Mouse (Mus musculus) heart, postnatal 10 days (tissue): ENCODE data around the gene Ccdc107. TPM values are rescaled to one million over a fixed set of nuclear protein-coding genes. Genes with fewer than 3 reads are reported as not detected.

Experiments used
- DNase-seq, 2 experiments: peaks; one replicate each; pipeline ENCODE4 v3.0.0; 2021
- intact Hi-C: fragments of 180-260 bp; cut with DNase I; formaldehyde crosslinking; loops from one replicate; pipeline ENCODE4 v1.15.1; 2025
- total RNA-seq, 2 experiments: library from RNA; stranded (reverse); gene quantifications; 2 replicates each; pipeline ENCODE4 v1.2.3; 2021

Gene Ccdc107
- total RNA-seq, 2 experiments from 2014 or later = 26.1 to 27.3 TPM

DNA sequence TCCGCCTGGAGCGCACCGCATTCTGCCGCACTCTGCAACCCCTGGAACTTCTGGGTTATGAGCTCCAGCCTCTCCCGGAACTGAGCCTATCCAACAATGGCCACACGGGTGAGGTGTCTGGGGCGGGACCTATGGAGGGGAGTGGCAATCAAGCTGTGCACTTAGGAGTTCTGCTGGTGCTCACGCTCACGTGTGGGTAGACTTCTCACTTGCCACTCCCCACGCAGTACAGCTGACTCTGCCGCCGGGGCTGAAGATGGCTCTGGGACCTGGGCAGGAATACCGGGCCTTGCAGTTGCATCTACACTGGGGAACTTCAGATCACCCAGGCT is 15.9 kb downstream of the Ccdc107 start:
- intact Hi-C loops = no loop called here

DNA sequence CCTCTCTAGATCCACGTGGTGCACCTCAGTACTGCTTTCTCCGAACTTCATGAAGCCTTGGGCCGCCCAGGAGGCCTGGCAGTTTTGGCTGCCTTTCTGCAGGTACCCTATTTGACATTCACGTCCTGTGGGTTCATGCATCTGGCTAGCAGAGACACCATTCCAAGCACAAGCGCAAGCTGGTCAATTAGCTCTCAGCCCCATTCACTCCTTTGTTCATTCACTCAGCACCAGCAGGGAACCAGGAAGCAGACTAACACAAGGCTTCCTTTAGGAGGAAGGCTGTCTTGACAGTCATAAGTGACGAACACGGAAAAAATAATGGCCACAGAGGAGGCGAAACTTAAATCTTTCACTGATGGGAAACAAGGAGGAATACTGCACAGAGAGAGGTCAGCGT is 16.4 kb downstream of the Ccdc107 start:
- DNase-seq = no peak
- intact Hi-C loops = no loop called here

More for the DNA sequence above, 15.9 kb downstream of the Ccdc107 start:
- DNase-seq = peak; percentile 63 to 64

DNA sequence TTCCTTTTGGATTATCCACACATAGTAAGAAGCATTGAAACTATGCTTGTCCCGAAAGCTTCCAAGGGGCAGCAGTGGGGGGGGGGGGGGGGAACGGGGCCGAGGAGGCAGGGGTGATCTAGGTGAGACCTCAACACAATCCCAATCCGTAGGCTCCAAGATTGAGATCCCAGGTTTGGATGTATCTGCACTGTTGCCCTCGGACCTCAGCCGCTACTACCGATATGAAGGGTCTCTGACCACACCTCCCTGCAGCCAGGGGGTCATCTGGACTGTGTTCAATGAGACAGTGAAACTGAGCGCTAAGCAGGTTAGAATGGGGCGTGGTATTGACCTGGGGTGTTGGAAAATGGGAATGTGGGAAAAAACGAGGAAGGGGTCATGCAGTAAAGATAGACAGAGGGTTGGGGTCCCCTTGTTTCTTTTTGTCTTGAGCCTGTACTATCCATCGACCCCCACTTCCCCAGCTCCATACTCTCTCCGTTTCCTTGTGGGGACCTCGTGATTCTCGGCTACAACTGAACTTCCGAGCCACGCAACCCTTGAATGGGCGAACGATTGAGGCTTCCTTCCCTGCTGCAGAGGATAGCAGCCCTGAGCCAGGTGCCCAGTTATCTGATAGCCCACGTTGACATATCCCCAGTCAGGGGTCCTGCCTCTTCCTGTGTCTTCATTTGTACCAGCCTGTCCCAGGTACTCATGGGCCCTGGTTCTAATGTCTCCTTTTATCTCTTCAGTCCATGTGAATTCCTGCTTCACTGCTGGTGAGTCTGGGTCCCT is 19.2 kb downstream of the Ccdc107 start:
- intact Hi-C loops = no loop called here
- no peak for DNase-seq

DNA sequence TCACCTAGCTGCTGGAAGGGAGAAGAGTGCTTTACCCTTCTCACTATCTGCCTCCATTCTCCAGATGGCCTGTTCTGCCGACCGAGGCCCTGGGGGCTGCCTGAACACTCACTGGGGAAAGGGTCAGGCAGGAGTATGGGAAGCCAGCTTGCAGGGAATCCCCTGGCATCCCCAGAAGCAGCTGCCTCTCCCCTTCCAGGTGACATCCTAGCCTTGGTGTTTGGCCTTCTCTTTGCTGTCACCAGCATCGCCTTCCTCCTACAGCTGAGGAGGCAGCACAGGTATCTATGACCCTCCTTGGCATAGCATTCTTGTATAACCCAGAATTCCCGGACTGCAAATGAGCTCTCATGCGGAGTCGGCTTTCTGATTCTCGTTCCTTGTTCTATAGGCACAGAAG is 20.0 kb downstream of the Ccdc107 start:
- DNase-seq = no peak
- intact Hi-C loops = no loop called here

DNA sequence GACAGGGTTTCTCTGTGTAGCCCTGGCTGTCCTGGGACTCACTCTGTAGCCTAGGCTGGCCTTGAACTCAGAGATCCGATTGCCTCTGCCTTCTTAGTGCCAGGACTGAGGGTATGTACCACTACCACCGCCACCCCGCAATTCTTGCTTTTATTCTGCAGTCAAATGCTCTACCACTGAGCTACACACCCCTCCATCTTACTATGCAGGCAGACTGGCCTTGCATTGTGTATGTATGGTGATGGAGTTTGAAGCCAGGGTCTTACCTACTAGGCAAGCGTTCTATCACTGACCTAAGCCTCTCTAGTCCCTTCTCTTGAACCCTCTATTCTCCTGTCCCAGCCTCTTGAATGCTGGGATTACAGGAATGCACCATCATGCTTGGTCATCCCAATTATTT is 20.6 kb downstream of the Ccdc107 start:
- intact Hi-C loops = no loop called here
- no peak for DNase-seq

DNA sequence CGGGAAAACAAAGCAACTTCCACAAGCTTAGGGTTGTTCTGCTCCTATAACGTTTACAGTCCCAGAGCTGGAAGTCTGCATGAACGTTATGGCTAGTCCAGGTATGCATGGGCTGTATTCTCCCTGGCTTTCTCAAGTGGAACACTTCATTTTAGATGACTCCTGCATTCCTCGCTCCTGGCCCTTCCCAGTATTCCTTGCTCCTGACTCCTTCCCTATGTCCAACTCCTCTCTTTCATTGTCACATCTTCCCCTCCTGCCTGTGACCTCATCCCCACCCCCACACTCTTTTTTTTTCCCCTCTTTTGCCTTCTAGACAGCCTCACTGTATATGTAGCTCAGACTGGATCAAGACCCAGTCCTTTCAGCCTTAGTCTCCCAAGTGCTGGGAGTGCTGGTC is 21.1 kb downstream of the Ccdc107 start:
- no peak for DNase-seq
- intact Hi-C loops = no loop called here

DNA sequence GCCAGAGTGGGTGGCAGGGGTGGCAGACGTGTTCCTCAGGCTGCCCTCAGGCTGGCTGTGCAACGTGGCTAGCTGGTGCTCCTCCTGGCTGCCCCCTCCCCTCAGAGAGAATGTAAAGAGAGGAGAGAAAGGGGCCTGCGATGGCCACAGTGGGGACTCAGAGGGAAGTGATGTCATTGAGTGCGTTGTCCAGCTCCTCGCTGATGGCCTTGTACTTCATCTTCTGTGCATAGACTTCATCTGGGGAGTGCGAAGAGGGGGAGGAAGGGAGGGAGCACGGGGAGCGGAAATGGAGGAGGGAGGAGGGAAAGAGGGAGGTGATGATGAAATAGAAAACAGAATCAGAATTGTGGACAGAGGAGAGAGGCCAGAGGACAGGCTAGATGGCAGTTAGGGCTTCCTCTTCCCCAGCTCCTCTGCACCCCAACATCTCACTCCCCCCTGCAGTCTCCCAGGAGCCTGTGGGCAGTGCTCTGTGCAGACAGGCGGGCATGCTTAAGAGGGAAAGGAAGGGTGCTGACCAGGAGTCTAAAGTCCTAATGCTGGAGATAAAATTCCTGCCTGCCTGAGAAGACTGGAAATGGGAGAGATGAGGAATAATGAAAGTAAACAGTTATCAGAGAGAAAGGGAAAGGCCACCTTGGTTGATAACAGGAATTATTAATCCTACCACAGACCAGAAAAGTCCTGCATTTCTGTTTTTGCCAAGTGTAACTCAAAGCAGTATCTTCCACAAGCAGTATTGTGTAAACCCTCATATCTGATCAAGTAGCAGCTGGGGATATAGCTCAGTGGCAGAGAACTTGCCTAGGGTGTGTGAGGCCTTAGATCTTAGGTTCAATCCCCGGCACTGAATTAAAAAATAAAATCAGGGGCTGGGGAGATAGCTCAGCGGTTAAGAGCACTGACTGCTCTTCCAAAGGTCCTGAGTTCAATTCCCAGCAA is 23.3 kb downstream of the Ccdc107 start:
- no peak for DNase-seq
- intact Hi-C loops = no loop called here

DNA sequence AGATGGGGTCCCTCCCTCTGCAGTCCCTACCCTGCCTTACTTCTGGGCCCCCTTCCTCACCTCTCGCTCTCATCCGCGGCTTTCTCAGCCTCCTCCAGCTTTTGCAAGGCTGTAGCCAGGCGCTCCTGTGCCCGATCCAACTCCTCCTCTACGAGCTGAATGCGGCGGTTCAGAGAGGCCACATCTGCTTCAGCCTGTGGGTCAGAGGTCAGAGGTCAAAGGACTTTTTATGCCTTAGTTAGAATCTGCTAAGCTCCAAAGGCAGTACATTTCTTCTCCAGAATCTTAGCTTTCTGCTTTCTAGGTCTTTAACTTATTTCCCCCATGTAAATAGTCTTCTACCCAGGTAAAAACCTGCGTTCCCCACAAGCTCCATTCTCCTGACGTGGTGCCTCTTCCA is 26.9 kb downstream of the Ccdc107 start:
- intact Hi-C loops = no loop called here
- DNase-seq = no peak

DNA sequence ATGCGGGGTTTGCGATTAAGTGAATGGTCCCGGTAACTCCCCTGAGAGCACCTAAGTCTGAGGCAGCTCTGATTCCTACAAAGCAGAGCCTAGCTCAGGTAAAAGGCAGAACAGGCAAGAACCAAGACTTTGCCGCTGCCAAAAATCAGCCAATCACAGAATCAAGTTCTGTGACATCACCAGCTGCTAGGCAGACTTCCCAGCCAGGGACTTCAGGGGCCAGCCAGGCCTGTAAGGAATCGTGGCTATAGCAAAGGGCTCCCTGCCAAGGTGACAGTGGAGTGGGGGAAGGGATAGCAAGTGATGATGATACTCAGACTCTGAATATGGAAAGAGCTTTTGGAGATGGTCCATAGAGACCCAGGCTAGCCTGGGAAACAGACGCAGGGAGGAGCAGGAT is 27.3 kb downstream of the Ccdc107 start:
- peak; percentile 94 to 97 for DNase-seq
- intact Hi-C loops = no loop called here

DNA sequence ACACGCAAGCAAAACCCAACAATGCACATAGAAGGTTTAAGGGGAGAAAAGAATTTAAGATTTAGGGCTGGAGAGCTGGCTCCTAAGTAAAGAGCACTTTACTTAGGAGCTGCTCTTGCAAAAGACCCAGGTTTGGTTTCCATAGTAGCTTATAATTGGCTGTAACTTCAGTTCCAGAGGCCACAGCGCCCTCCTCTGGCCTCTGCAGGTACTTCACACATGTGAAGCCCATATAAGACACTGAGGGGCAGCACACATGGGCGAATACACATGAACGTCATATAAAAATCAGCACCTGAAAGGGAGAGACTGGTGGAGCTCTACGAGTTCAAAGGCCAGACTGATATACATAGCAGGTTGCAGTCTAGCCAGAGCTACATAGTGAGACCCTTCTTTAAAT is 35.2 kb downstream of the Ccdc107 start:
- DNase-seq = no peak
- intact Hi-C loops = no loop called here

DNA sequence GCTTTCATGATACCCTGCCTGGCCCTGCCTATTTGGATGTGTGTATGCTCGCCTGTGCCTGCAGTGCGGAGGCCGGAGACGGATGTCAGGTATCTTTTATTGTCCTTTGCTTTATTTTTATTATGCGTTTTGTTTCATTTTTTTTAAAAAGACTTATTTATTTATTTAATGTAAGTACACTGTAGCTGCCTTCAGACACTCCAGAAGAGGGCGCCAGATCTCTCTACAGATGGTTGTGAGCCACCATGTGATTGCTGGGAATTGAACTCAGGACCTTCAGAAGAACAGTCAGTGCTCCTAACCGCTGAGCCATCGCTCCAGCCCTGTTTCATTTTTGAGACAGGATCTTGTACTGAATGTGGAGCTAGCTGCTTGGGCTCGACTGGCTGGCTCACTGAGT is 35.8 kb downstream of the Ccdc107 start:
- intact Hi-C loops = no loop called here

DNA sequence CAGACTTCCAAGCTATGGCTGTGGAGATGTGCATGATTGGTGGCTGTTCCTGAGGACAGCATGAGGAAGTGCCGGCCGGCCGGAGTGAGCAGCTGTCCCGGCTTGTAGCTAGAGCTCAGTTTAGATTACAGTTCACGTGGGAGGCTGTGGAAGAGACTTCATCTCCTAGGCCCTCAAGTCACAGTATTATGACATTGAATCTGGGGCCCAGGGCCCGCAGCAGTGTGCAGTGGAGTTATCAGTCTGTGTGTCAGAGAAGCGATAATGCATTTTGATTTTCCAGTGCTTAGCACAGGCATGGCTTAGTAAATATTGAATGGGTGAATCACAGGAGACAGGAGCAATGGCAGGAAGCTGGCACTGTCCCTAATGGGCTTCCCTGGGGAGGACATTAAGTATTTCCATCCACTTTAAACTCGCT is 37.4 kb downstream of the Ccdc107 start:
- intact Hi-C loops = no loop called here
- DNase-seq = peak; percentile 38 to 42

More for the DNA sequence above, 35.8 kb downstream of the Ccdc107 start:
- DNase-seq = peak in 1 of 2 experiments; percentile 35

DNA sequence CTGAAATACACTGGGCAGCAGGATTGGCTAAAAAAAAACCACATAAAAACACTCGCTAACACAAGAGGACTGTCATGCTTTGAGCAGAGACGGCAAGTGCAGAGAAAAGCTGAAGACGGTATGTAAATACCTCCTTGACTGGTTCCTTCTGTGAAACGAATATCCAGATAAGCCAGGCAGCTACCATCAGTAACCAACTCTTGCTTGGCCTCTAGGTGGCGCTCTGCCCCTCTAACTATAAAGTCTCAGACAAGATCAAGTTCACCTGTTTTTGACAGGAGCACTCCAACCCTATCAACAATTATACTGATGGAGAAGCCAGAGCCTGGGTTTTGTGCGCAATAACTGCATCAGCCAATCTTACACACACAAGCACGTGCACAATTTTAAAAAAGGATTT is 37.9 kb downstream of the Ccdc107 start:
- intact Hi-C loops = no loop called here

DNA sequence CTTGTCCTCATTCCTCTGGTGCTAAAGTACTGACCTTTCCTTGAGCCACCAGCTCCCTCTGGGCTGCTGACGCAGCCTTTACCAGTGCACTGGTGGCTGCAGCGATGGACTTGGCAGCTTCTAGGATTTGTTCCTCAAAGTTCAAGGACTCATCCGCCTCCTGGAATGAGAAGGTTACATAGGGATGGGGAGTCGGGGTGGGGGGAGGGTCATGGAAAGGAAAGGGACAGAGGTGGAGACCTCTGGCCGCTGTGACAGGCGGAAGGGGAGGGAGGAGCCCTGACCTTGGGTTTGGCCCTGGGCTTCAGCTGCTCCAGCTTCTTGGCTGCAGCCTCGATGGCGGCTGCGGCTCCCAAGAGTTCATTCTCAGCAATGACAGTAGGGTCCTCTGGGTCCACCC is 40.6 kb downstream of the Ccdc107 start:
- intact Hi-C loops = loop anchor here (2.0 kb wide), 1 partner anchor 28 kb away; no protein-coding TSS in a partner anchor
- DNase-seq = no peak

More for the DNA sequence above, 37.9 kb downstream of the Ccdc107 start:
- peak; percentile 73 to 83 for DNase-seq

DNA sequence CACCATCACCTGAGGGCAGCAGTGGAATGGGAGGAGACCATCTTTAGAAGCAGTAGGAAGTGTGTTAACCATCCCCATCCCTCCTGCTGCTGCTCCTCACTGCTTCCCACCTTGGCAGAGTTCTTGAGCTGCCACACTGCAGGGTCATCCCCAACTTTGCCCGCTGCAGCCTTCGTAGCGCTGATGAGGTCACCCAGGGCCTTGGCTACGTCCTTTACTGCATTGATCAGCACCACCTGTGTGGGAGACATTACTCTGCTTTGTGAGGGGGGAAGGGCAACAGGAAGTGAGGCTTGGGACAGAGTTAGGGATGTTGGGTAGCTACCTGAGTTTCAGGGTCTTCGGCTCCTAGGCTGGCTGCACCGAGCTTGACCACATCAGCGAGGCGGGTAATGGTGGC is 42.9 kb downstream of the Ccdc107 start:
- no peak for DNase-seq
- intact Hi-C loops = loop anchor here (2.0 kb wide), 1 partner anchor 17 kb away; no protein-coding TSS in a partner anchor

DNA sequence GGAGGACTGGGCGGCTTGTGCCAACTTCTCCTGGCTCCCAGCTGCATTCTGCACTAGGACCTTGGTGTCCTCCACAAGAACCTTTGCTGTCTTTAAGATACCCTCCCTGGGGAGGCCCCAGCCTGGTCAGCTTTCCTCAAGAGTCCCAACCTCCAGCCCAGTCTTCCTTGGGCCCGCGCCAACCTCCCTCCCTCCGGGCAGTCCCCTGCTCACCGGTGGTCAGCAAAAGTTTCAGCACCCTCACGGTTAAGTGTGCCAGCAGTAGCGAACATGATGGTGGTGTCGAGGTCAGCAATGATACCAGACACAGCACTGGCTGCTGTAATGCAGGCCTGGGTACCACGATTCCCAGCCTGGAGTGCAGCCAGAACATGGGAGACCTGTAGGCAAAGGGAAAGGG is 43.3 kb downstream of the Ccdc107 start:
- no peak for DNase-seq
- intact Hi-C loops = loop anchor here (2.0 kb wide), 1 partner anchor 17 kb away; no protein-coding TSS in a partner anchor

DNA sequence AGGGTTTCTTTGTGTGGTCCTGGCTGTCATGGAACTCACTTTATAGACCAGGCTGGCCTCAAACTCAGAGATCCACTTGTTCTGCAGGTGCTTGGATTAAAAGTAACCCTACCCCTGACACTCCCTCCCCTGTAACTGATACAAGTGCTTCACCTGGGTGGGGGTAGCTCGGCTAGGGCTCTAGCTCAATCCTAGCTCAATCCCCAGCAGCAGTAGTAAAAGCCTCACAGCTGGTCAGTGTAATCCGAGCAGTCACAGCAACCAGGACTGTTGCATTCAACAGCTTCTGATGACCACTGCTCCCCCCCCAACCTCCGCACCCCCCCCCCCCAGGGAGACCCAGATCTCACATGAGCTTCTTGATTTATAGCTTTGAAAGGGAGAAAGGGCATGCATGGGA is 49.3 kb downstream of the Ccdc107 start:
- intact Hi-C loops = no loop called here
- no peak for DNase-seq

Other genes starting within 250 kb of the Ccdc107 start
- under 1 TPM in 1 of 2 experiments, not detected in 1; 0.17 TPM for gene Atp8b5, start 225.7 kb upstream of the Ccdc107 start, total RNA-seq
- gene Rusc2, start 110.9 kb upstream of the Ccdc107 start, total RNA-seq = 10 to 100 TPM; 42.9 to 61.4 TPM
- under 1 TPM in 1 of 2 experiments, not detected in 1; 0.62 TPM for gene Fam166b, start 63.8 kb upstream of the Ccdc107 start, total RNA-seq
- 10 to 100 TPM; 42.3 to 42.6 TPM for gene Tesk1, start 51.0 kb upstream of the Ccdc107 start, total RNA-seq
- under 1 TPM; 0.45 to 0.60 TPM for gene Cd72, start 38.3 kb upstream of the Ccdc107 start, total RNA-seq
- under 1 TPM in 1 of 2 experiments, not detected in 1; 0.38 TPM for gene Sit1, start 9.2 kb upstream of the Ccdc107 start, total RNA-seq
- 1 to 10 TPM; 4.0 to 5.2 TPM for gene Arhgef39, start 6.8 kb downstream of the Ccdc107 start, total RNA-seq
- under 1 TPM; 0.30 to 0.79 TPM for gene Car9, start 14.1 kb downstream of the Ccdc107 start, total RNA-seq
- gene Tpm2, start 30.9 kb downstream of the Ccdc107 start, total RNA-seq = 10 to 100 TPM; 55.5 to 57.3 TPM
- 10 to 100 TPM; 57.2 to 61.8 TPM for gene Creb3, start 69.4 kb downstream of the Ccdc107 start, total RNA-seq
- gene Tln1, start 69.8 kb downstream of the Ccdc107 start, total RNA-seq = 100 to 1,000 TPM; 147 to 167 TPM
- 10 to 100 TPM; 42.1 to 45.5 TPM for gene Rgp1, start 85.8 kb downstream of the Ccdc107 start, total RNA-seq
- gene Gba2, start 86.0 kb downstream of the Ccdc107 start, total RNA-seq = 10 to 100 TPM; 15.4 to 15.6 TPM
- gene Msmp, start 91.6 kb downstream of the Ccdc107 start, total RNA-seq = under 1 TPM; 0.36 to 0.37 TPM
- 10 to 100 TPM; 42.9 to 45.1 TPM for gene Npr2, start 139.0 kb downstream of the Ccdc107 start, total RNA-seq
- under 1 TPM; 0.19 to 0.52 TPM for gene Spag8, start 160.7 kb downstream of the Ccdc107 start, total RNA-seq
- 100 to 1,000 TPM; 110 to 112 TPM for gene Hint2, start 163.6 kb downstream of the Ccdc107 start, total RNA-seq
- gene Tmem8b, start 176.1 kb downstream of the Ccdc107 start, total RNA-seq = 10 to 100 TPM; 15.0 to 15.2 TPM
- gene Fam221b, start 176.2 kb downstream of the Ccdc107 start, total RNA-seq = under 1 TPM; 0.25 to 0.26 TPM
- gene Olfr70, start 207.9 kb downstream of the Ccdc107 start, total RNA-seq = not detected
- not detected for gene Olfr71, start 217.4 kb downstream of the Ccdc107 start, total RNA-seq
- 1 to 10 TPM; 4.5 to 6.1 TPM for gene Hrct1, start 234.3 kb downstream of the Ccdc107 start, total RNA-seq
- 1 to 10 TPM; 4.2 to 5.1 TPM for gene Spaar, start 237.1 kb downstream of the Ccdc107 start, total RNA-seq